Mouse (Mus musculus): ENCODE measurements around the gene Ninj1. TPM values are rescaled to one million over a fixed set of nuclear protein-coding genes. Genes with fewer than 3 reads are reported as not detected.

The Ninj1 gene
- polyA plus RNA-seq, 1 experiment, result not detected

GRCm38 (mm10) chr13:49189970-49190870 is 2.9 kb downstream of the Ninj1 start:
- Histone ChIP-seq H3K4me1 (ENCODE audit: control insufficient read depth, insufficient read depth, low read length) (peaks cover 46% of the 10 kb centered on the region), H3K4me3 (ENCODE audit: insufficient read depth, low read depth, low read length) (no peak overlapping the region), H3K27ac (ENCODE audit: insufficient read depth, low read depth, low read length) (no peak overlapping the region)
- no peak for TF ChIP-seq POLR2A (IDR thresholded peaks at IDR 0.05; ENCODE audit: insufficient read depth, low read depth, low read length)
- TF ChIP-seq CTCF (IDR thresholded peaks at IDR 0.05; ENCODE audit: insufficient read depth, low read depth, low read length), result no peak
- WGBS, result 81% methylated on average over 12 of the region's 12 CpGs

- no peak overlapping the region for H3K4me3 ChIP-seq (ENCODE audit: insufficient read depth, low read depth, low read length)
- TF ChIP-seq CTCF (IDR thresholded peaks at IDR 0.05; ENCODE audit: insufficient read depth, low read depth, low read length) (no peak), POLR2A (IDR thresholded peaks at IDR 0.05; ENCODE audit: insufficient read depth, low read depth, low read length) (no peak)
- no peak overlapping the region for H3K27ac ChIP-seq (ENCODE audit: insufficient read depth, low read depth, low read length)
- H3K4me1 ChIP-seq (ENCODE audit: control insufficient read depth, insufficient read depth, low read length), result peaks cover 46% of the 10 kb centered on the region
- WGBS, result 83% methylated on average over 7 of the region's 7 CpGs
These were observed 3.8 kb downstream of the Ninj1 start for GRCm38 (mm10) chr13:49190876-49191672.

GRCm38 (mm10) chr13:49191673-49192035 is 4.4 kb downstream of the Ninj1 start:
- whole genome bisulfite sequencing, result 75% methylated on average over 5 of the region's 5 CpGs
- TF ChIP-seq CTCF (IDR thresholded peaks at IDR 0.05; ENCODE audit: insufficient read depth, low read depth, low read length) (no peak), POLR2A (IDR thresholded peaks at IDR 0.05; ENCODE audit: insufficient read depth, low read depth, low read length) (no peak)
- no peak overlapping the region for H3K4me3 ChIP-seq (ENCODE audit: insufficient read depth, low read depth, low read length)
- no peak overlapping the region for H3K27ac ChIP-seq (ENCODE audit: insufficient read depth, low read depth, low read length)
- peaks cover 45% of the 10 kb centered on the region for H3K4me1 ChIP-seq (ENCODE audit: control insufficient read depth, insufficient read depth, low read length)

GRCm38 (mm10) chr13:49192156-49192855 is 5.0 kb downstream of the Ninj1 start:
- TF ChIP-seq CTCF (IDR thresholded peaks at IDR 0.05; ENCODE audit: insufficient read depth, low read depth, low read length), result no peak
- no peak for TF ChIP-seq POLR2A (IDR thresholded peaks at IDR 0.05; ENCODE audit: insufficient read depth, low read depth, low read length)
- Histone ChIP-seq H3K4me1 (ENCODE audit: control insufficient read depth, insufficient read depth, low read length) (peaks cover 39% of the 10 kb centered on the region), H3K27ac (ENCODE audit: insufficient read depth, low read depth, low read length) (no peak overlapping the region), H3K4me3 (ENCODE audit: insufficient read depth, low read depth, low read length) (no peak overlapping the region)
- WGBS, result 66% methylated on average over 16 of the region's 16 CpGs

GRCm38 (mm10) chr13:49193650-49194049 is 6.4 kb downstream of the Ninj1 start:
- no peak for TF ChIP-seq POLR2A (IDR thresholded peaks at IDR 0.05; ENCODE audit: insufficient read depth, low read depth, low read length)
- TF ChIP-seq CTCF (IDR thresholded peaks at IDR 0.05; ENCODE audit: insufficient read depth, low read depth, low read length), result no peak

GRCm38 (mm10) chr13:49194811-49195210 is 7.5 kb downstream of the Ninj1 start:
- no peak overlapping the region for H3K4me3 ChIP-seq (ENCODE audit: insufficient read depth, low read depth, low read length)
- WGBS, result 96% methylated on average over 13 of the region's 13 CpGs
- peaks cover 17% of the 10 kb centered on the region for H3K4me1 ChIP-seq (ENCODE audit: control insufficient read depth, insufficient read depth, low read length)
- no peak overlapping the region for H3K27ac ChIP-seq (ENCODE audit: insufficient read depth, low read depth, low read length)
- TF ChIP-seq CTCF (IDR thresholded peaks at IDR 0.05; ENCODE audit: insufficient read depth, low read depth, low read length) (no peak), POLR2A (IDR thresholded peaks at IDR 0.05; ENCODE audit: insufficient read depth, low read depth, low read length) (no peak)

More at GRCm38 (mm10) chr13:49193650-49194049, 6.4 kb downstream of the Ninj1 start:
- WGBS, result 95% methylated on average over 17 of the region's 17 CpGs
- no peak overlapping the region for H3K4me3 ChIP-seq (ENCODE audit: insufficient read depth, low read depth, low read length)
- H3K27ac ChIP-seq (ENCODE audit: insufficient read depth, low read depth, low read length), result no peak overlapping the region
- H3K4me1 ChIP-seq (ENCODE audit: control insufficient read depth, insufficient read depth, low read length), result peaks cover 29% of the 10 kb centered on the region

- Histone ChIP-seq H3K4me1 (ENCODE audit: control insufficient read depth, insufficient read depth, low read length) (peaks cover 11% of the 10 kb centered on the region), H3K27ac (ENCODE audit: insufficient read depth, low read depth, low read length) (no peak overlapping the region), H3K4me3 (ENCODE audit: insufficient read depth, low read depth, low read length) (no peak overlapping the region)
- 92% methylated on average over 7 of the region's 7 CpGs for WGBS
- TF ChIP-seq CTCF (IDR thresholded peaks at IDR 0.05; ENCODE audit: insufficient read depth, low read depth, low read length) (no peak), POLR2A (IDR thresholded peaks at IDR 0.05; ENCODE audit: insufficient read depth, low read depth, low read length) (no peak)
These were observed 8.4 kb downstream of the Ninj1 start for GRCm38 (mm10) chr13:49195651-49196050.

- TF ChIP-seq CTCF (IDR thresholded peaks at IDR 0.05; ENCODE audit: insufficient read depth, low read depth, low read length) (no peak), POLR2A (IDR thresholded peaks at IDR 0.05; ENCODE audit: insufficient read depth, low read depth, low read length) (no peak)
These were observed 8.9 kb downstream of the Ninj1 start for GRCm38 (mm10) chr13:49196211-49196610.

More at GRCm38 (mm10) chr13:49196211-49196610, 8.9 kb downstream of the Ninj1 start:
- Histone ChIP-seq H3K27ac (ENCODE audit: insufficient read depth, low read depth, low read length) (no peak overlapping the region), H3K4me1 (ENCODE audit: control insufficient read depth, insufficient read depth, low read length) (peaks cover 5% of the 10 kb centered on the region), H3K4me3 (ENCODE audit: insufficient read depth, low read depth, low read length) (no peak overlapping the region)
- WGBS, result 88% methylated on average over 5 of the region's 5 CpGs
